Mouse (Mus musculus) embryonic fibroblast, embryonic 13.5 days (primary cell): ENCODE data around the gene Unc93a.
"Not testable (repeated sequence)": the region's sequence is repeated elsewhere in the genome, so short reads cannot be mapped to it uniquely, and the experiment has no call there.

ENCODE experiments used
- CTCF ChIP-seq: IDR thresholded peaks from 2 replicates; pipeline ENCODE4 v1.5.1; 2011; ENCODE audit warnings: mild to moderate bottlenecking, control low read depth, low read length, moderate library complexity, borderline replicate concordance; ENCODE audit not compliant: insufficient read depth
- POLR2A ChIP-seq: IDR thresholded peaks from 2 replicates; pipeline ENCODE4 v1.6.1; 2011; ENCODE audit warnings: low read depth, mild to moderate bottlenecking, control low read depth, low read length, moderate library complexity

DNA sequence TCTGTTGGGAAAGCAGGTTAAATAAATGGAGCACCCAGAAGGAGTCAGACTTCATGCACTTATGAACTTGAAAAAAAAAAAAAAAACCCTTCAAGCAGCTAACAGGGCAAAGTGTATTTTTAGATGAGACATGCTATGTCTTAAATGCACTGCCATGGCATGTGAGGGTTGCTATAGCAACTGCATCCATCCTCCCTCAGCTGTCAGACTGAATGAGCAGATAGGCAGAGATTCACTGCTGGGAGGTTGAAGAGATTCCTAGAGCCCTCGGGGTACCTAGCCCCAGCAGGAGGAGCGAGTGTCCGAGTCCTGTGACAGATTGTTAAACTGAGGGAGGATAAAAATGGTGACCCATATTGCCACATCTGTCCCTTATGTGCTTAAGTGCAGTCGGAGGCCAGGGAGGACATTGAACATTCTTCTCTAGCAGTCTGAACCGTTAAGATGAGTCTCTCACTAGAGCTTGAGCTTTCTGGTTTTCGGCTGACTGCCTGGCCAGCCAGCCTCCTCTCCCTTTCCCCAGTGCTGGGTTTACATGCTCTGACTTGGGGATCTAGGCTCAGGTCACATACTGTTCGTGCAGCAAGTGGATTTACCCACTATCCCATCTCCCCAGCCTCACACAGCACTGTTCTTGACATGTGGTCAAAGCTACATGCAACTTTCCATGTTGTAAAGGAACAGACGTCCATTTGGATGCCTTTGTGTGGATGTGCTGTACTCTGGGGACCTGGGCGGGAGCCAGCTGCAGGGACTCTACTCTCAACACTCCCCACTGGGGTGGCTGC lies 18.9 kb downstream of the Unc93a start:
- TF ChIP-seq CTCF, POLR2A: not testable (repeated sequence)
